Mouse (Mus musculus) midbrain, embryonic 12.5 days (tissue): ENCODE data around the gene Fnip2. TPM values are rescaled to one million over a fixed set of nuclear protein-coding genes. Genes with fewer than 3 reads are reported as not detected.

ENCODE experiments used
- ATAC-seq: fragments of 200-750 bp; cut with Nextera tagmentation; 2 replicates; pipeline ENCODE4 v1.8.0; 2017; ENCODE audit warnings: low read depth, moderate TSS enrichment, moderate library complexity; ENCODE audit not compliant: low FRiP score
- H3K27ac ChIP-seq: fragments of 300-500 bp; sonication (generic); replicated peaks from 2 replicates; pipeline ENCODE4 v1.5.1; 2016; ENCODE audit warnings: mild to moderate bottlenecking
- H3K27me3 ChIP-seq: fragments of 300-500 bp; sonication (generic); 2 replicates; pipeline ENCODE4 v1.6.1; 2016; ENCODE audit warnings: mild to moderate bottlenecking
- H3K36me3 ChIP-seq: fragments of 300-500 bp; sonication (generic); 2 replicates; pipeline ENCODE4 v1.6.1; 2016
- H3K4me1 ChIP-seq: fragments of 300-500 bp; sonication (generic); 2 replicates; pipeline ENCODE4 v1.6.1; 2016
- H3K4me2 ChIP-seq: fragments of 300-500 bp; sonication (generic); replicated peaks from 2 replicates; pipeline ENCODE4 v1.6.1; 2016; ENCODE audit warnings: mild to moderate bottlenecking, moderate library complexity
- H3K4me3 ChIP-seq: fragments of 300-500 bp; sonication (generic); 2 replicates; pipeline ENCODE4 v1.5.1; 2016; ENCODE audit warnings: mild to moderate bottlenecking
- H3K9ac ChIP-seq: fragments of 300-500 bp; sonication (generic); replicated peaks from 2 replicates; pipeline ENCODE4 v1.6.1; 2016; ENCODE audit warnings: mild to moderate bottlenecking, moderate library complexity
- H3K9me3 ChIP-seq: fragments of 300-500 bp; sonication (generic); 2 replicates; pipeline ENCODE4 v1.6.1; 2016; ENCODE audit warnings: mild to moderate bottlenecking
- WGBS: fragments of 180-500 bp; shearing (Covaris S2); methylation state at CpG from one replicate; pipeline ENCODE4 v1.1.7; 2016; 5-methylcytosine and 5-hydroxymethylcytosine counted together
- polyA plus RNA-seq: library from polyadenylated mRNA; unstranded; fragments of >200 nt; fragmentation: Nextera tagmentation; extraction: Ambion mirVana; gene quantifications from 2 replicates; pipeline ENCODE4 v1.2.1, GENCODE M21; 2016

Fnip2 gene
- polyA plus RNA-seq, 1 experiment from 2014 or later, result 7.4 TPM

DNA sequence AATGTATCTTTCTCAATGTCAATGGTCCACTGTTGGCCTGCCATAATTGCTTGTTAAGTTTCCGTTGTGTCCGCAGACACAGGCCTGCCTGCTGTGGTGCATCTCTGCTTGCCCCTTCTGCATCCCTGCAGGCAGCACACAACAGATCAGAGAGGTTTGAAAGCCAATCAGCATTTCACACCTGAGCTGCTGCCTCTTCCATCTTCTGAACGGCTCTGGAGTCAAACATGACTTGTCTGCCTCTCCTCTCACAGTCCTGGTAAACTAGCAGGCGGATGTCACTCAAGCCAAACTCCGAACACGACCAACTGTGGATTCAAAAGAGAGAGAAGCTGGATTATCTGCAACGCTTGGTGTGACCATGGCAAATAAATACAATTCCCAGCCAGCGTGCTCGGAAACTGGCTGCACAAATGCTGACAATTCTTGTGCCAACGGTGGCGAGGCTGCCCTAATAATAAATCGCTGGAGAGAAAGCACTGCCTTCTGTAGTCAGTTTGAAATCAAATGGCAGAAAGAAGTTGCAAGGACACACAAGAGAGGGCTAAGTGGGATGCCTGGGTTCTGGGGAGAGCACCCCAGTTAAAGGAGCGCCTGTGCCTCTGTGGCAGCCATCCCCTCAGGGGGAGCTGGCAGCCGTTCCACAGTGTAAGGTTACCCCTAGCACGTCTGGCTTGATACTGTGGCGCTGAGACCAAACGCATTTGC, 49.6 kb downstream of the Fnip2 start:
- no peak overlapping the region for H3K4me2 ChIP-seq
- ATAC-seq, result peak; percentile 28; the same call in 1 of the 2 replicates
- H3K9me3 ChIP-seq, result no peaks in the 10 kb centered on the region
- H3K27ac ChIP-seq, result peak overlapping the region; percentile 2; the same call in 1 of the 2 replicates
- no peak overlapping the region for H3K9ac ChIP-seq
- no peak overlapping the region for H3K4me3 ChIP-seq
- no peaks in the 10 kb centered on the region for H3K36me3 ChIP-seq
- H3K27me3 ChIP-seq, result no peaks in the 10 kb centered on the region
- peaks cover 32% of the 10 kb centered on the region for H3K4me1 ChIP-seq
- WGBS, result 64% methylated on average over 17 of the region's 17 CpGs

DNA sequence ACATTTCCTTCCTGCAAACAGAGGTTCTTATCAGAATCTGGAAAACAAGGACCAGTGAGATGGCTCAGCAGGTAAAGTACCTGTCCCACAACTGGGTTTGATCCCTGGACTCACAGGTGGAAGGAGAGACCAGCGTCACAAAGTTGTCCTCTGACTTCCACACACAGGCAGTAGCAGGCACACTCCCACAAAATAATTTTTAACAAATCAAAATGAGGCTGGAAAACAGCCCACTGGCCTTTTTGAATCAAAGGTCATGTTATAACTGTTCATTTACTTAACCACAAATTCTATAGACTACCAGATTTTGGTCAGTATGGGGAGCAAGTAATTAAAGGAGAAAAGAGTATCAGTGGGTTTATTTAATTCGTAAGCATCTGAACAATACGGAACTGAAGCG, 50.6 kb downstream of the Fnip2 start:
- Histone ChIP-seq H3K4me2 (no peak overlapping the region), H3K27ac (no peak overlapping the region), H3K9ac (no peak overlapping the region)

DNA sequence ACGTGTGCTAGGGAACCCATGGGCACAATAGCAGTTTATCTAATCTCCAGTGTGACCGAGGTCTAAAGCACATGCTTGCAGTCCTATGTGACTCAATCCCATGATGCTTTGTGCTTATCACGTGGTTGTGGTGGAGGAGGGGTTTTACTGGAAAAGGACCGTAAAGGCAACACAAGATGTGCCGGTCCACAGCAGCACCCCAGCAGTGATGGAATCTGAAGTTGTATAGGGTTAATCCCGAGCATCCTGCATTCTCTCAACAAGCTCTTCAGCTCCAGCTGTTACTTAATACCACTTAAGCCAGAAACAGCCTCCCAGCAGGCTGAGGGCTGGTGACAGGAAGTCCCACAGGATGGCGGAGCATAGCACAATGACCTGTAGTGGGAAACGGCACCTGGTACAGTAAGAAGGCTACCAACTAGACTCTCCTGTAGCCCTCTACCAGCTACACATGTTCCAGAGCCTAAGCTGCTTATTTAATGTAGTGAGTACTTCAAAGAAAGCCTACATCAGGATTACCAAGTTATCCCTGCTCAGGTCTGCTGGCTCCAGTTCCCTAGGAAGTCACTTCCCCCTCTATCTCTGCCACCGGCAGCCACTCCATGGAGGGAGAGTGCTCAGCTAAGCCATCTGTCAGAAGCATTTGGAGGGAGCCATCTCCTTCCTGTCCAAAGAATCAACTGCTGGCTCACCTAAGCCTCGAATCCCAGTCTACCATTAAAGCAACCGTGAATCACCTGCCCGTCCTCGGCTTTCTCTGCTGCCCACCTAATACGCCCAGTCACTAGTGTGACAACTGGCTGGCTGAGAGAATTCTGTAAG, 51.3 kb downstream of the Fnip2 start:
- ATAC-seq, result no peak
- 59% methylated on average over 14 of the region's 14 CpGs for WGBS
- Histone ChIP-seq H3K27ac (0 out of 2 replicates have a peak overlapping the region, but pooled peaks have one; percentile 22), H3K4me1 (peaks cover 32% of the 10 kb centered on the region), H3K4me2 (no peak overlapping the region), H3K4me3 (no peak overlapping the region), H3K9ac (no peak overlapping the region), H3K36me3 (no peaks in the 10 kb centered on the region), H3K9me3 (no peaks in the 10 kb centered on the region), H3K27me3 (no peaks in the 10 kb centered on the region)

More for the DNA sequence above, 50.6 kb downstream of the Fnip2 start:
- ATAC-seq, result no peak
- Histone ChIP-seq H3K4me3 (no peak overlapping the region), H3K9me3 (no peaks in the 10 kb centered on the region), H3K36me3 (no peaks in the 10 kb centered on the region), H3K4me1 (peaks cover 32% of the 10 kb centered on the region), H3K27me3 (no peaks in the 10 kb centered on the region)
- WGBS, result 83% methylated on average over 4 of the region's 4 CpGs

DNA sequence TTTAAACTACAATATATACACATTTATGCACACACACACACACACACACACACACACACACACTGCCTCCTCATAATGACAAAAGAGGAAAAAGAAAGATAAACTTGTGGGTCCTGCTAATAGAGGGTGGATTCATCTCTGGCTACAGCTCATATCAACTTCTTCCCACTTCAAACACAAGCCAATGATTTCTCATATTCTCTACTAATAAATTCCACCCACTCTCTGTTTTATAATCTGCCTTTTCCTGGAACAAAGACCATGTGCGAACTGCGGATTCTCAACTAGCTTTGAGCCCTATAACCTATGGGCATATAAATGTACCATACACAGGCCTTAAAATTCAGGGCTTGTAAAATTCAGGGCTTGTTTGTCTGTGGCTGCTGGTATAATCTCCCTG, 53.3 kb downstream of the Fnip2 start:
- Histone ChIP-seq H3K9me3 (no peaks in the 10 kb centered on the region), H3K9ac (no peak overlapping the region), H3K4me2 (no peak overlapping the region), H3K27me3 (no peaks in the 10 kb centered on the region), H3K27ac (no peak overlapping the region), H3K4me1 (peaks cover 21% of the 10 kb centered on the region), H3K36me3 (no peaks in the 10 kb centered on the region), H3K4me3 (no peak overlapping the region)
- ATAC-seq, result no peak
- WGBS, result 93% methylated on average over 2 of the region's 2 CpGs

DNA sequence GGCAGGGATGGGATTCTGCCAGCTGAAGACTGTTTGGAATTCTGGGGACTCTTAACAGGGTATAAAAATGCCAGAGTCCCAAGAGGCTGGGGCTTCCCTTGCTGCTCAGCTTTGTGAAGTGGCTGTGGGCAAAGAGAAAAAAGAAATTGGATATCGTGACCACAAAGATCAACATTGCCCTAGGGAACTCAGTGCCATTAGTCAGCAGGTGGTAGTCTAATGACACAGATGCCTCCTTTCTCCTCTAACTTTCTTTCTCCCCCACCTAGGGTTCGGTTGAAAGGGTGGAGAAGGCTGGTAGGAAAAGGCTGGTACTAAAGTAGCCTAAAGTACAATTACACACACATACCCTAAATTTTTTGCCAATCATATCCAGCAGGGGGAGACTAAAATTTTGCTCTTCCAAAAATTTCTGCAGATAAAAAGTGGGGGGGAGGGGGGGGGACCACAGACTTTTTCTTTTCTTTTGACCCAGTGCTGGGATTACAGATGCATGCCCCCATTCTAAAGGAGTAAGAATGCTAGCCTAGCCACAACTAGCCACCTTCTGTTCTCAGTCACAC, 66.3 kb downstream of the Fnip2 start:
- Histone ChIP-seq H3K27me3 (no peaks in the 10 kb centered on the region), H3K9me3 (no peaks in the 10 kb centered on the region), H3K9ac (no peak overlapping the region), H3K36me3 (peaks cover 3% of the 10 kb centered on the region; the same call in 1 of the 2 replicates), H3K4me3 (no peak overlapping the region), H3K27ac (no peak overlapping the region), H3K4me1 (peaks cover 6% of the 10 kb centered on the region; the same call in 1 of the 2 replicates), H3K4me2 (no peak overlapping the region)
- ATAC-seq, result no peak
- WGBS, result 80% methylated on average over 2 of the region's 2 CpGs

DNA sequence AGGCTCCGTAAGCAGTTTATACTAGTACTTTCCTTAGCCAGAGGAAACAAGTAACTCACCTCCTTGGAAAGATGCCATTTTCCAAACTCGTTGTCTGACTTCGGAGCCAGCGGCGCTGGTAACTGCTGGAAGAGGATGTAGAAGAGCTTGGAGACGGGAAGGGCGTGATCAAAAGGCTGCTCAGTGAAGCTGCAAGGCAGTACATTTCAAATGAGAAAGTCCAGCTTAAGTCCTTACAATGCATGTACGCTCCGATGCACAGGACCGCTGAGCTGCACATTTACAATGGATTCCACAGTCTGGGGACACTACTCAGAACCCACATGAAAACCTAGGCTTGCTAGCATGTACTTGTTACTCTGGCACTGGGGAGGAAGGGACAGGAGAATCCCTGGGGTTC, 67.3 kb downstream of the Fnip2 start:
- Histone ChIP-seq H3K4me1 (peaks cover 6% of the 10 kb centered on the region; the same call in 1 of the 2 replicates), H3K9me3 (no peaks in the 10 kb centered on the region), H3K27me3 (no peaks in the 10 kb centered on the region), H3K27ac (no peak overlapping the region), H3K36me3 (peaks cover 7% of the 10 kb centered on the region; the same call in 1 of the 2 replicates), H3K4me2 (no peak overlapping the region), H3K9ac (no peak overlapping the region), H3K4me3 (no peak overlapping the region)
- ATAC-seq, result peak; percentile 47
- WGBS, result 35% methylated on average over 10 of the region's 10 CpGs

DNA sequence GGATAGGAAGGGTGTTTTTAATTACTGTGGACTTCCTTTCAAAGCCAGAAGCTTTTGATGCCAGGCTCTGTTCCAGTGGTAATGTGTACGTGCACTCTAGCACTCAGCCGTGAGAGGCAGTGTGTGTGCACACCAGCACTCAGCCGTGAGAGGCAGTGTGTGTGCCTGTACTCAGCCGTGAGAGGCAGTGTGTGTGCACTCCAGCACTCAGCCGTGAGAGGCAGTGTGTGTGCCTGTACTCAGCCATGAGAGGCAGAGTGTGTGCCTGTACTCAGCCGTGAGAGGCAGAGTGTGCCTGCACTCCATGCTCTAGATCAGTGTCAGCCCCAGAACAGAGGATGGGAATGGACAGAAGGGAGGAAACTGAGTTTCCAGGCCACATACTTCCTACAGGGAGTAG, 70.9 kb downstream of the Fnip2 start:
- peaks cover 31% of the 10 kb centered on the region for H3K36me3 ChIP-seq
- H3K4me2 ChIP-seq, result no peak overlapping the region
- no peak for ATAC-seq
- no peaks in the 10 kb centered on the region for H3K9me3 ChIP-seq
- no peak overlapping the region for H3K9ac ChIP-seq
- H3K4me3 ChIP-seq, result no peak overlapping the region
- H3K27ac ChIP-seq, result no peak overlapping the region
- 80% methylated on average over 6 of the region's 6 CpGs for WGBS
- H3K27me3 ChIP-seq, result no peaks in the 10 kb centered on the region
- peaks cover 6% of the 10 kb centered on the region; the same call in 1 of the 2 replicates for H3K4me1 ChIP-seq

DNA sequence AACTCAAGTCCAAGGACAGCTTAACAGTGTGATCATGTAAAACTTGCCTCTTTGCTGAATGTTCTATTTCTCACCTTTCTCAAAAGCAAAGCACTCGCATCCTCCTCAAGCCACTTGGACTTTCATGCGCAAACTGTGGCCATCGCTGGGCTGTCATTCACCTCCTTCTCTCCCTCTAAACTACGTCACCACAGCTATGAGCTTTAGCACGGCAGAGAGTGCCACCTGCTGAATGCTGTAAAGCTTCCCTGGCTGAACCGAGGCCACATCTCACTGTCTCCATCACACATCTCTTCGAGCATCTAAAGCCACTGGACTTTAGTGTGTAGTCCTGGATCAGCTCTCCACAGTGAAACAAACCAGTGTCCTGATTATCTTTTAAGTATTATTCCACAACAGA, 72.4 kb downstream of the Fnip2 start:
- Histone ChIP-seq H3K36me3 (peaks cover 36% of the 10 kb centered on the region), H3K27ac (no peak overlapping the region), H3K9me3 (no peaks in the 10 kb centered on the region), H3K4me2 (no peak overlapping the region), H3K4me1 (0 out of 2 replicates have a peak, but pooled peaks cover under 1% of the 10 kb centered on the region), H3K4me3 (no peak overlapping the region), H3K27me3 (no peaks in the 10 kb centered on the region), H3K9ac (no peak overlapping the region)
- 81% methylated on average over 7 of the region's 7 CpGs for WGBS
- ATAC-seq, result no peak

DNA sequence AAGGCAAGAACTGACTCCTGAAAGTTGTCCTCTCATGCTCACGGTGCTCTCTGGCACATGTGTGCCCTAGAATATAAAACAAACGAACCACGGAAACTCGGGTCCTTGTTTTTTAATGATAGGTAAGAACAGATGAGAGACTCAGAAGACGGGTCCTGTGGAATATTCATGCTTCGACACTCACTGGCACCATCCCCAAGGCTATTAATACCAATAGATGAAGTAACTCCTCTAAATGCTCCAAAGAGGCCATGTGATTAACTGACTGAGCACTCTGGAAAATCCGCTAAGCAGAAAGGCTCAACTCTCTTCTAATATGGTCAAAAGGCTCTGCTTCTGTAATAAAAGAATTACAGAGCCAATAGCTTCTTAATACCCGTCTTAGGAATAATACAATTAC, 73.6 kb downstream of the Fnip2 start:
- Histone ChIP-seq H3K4me2 (no peak overlapping the region), H3K4me1 (no peaks in the 10 kb centered on the region), H3K9ac (no peak overlapping the region), H3K27me3 (no peaks in the 10 kb centered on the region), H3K27ac (no peak overlapping the region), H3K9me3 (no peaks in the 10 kb centered on the region), H3K4me3 (no peak overlapping the region), H3K36me3 (peaks cover 35% of the 10 kb centered on the region)
- no peak for ATAC-seq
- WGBS, result 88% methylated on average over 8 of the region's 8 CpGs

DNA sequence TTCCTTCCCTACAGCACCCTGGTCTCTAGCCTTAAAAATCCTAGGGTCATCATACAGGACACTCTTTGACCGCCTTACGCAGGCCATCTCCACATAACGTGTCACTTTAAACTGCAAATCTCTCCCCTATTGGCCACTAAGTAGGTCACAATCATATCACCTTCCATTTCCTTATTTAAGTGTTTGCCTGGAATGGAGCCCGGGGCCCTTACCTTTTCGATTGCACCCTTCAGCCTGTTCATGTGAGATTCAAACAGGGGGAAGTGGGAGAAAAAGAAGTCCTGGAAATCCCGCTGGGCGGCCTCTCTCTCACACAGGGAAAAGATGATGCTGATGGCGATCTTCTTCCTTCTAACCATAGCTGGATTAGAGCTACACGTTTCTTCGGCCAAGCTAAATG, 74.5 kb downstream of the Fnip2 start:
- Histone ChIP-seq H3K36me3 (peaks cover 45% of the 10 kb centered on the region), H3K27me3 (no peaks in the 10 kb centered on the region), H3K4me2 (no peak overlapping the region), H3K4me3 (no peak overlapping the region), H3K27ac (no peak overlapping the region), H3K9me3 (no peaks in the 10 kb centered on the region), H3K4me1 (no peaks in the 10 kb centered on the region), H3K9ac (no peak overlapping the region)
- 99% methylated on average over 10 of the region's 10 CpGs for WGBS
- ATAC-seq, result no peak

DNA sequence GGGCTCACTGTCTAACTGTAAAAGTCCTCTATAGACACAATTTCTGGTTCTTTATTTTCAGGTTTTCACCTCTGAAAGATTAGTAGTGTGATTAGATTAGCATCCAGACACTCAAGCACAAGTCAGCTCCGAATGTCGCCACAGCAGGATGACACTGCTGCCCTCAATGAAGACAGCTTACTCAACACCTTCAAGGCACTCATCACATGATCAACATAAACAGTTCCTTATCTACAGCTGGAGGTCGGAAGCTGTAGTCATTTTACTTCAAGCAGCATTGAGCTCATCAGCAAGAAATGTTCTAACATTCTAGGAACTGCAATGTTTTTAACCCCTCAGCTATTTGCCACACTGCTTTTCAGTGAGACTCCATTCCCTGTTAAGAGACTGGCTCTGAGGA, 76.0 kb downstream of the Fnip2 start:
- Histone ChIP-seq H3K4me1 (no peaks in the 10 kb centered on the region), H3K9me3 (no peaks in the 10 kb centered on the region), H3K4me2 (no peak overlapping the region), H3K27me3 (no peaks in the 10 kb centered on the region), H3K9ac (no peak overlapping the region), H3K36me3 (peaks cover 53% of the 10 kb centered on the region), H3K27ac (no peak overlapping the region), H3K4me3 (no peak overlapping the region)
- ATAC-seq, result no peak
- WGBS, result 87% methylated on average over 3 of the region's 3 CpGs

DNA sequence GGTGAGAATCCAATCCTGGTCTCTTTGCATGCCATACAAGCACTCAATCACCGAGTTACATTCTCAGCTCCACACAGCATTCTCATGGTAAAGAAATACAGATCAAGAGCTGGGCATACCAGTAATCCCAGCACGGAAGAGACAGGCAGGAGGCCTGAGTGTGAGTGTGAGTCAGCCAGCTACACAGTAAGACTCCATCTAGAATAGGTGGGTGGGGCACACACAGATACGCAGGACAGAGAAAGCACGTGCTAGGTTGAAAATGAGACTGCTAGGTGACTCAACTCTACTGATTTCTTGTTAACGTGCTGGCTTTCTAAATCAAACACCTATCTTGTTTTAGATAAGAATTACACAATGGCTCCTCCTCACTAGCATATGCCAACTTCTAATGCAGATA, 77.5 kb downstream of the Fnip2 start:
- Histone ChIP-seq H3K27me3 (no peaks in the 10 kb centered on the region), H3K4me1 (no peaks in the 10 kb centered on the region), H3K4me3 (no peak overlapping the region), H3K4me2 (no peak overlapping the region), H3K9ac (no peak overlapping the region), H3K36me3 (peaks cover 50% of the 10 kb centered on the region), H3K9me3 (no peaks in the 10 kb centered on the region), H3K27ac (no peak overlapping the region)
- ATAC-seq, result no peak
- 95% methylated on average over 5 of the region's 5 CpGs for WGBS
